Mouse (Mus musculus) kidney, adult 2 months (tissue): ENCODE measurements around the gene Cblc. TPM values are rescaled to one million over a fixed set of nuclear protein-coding genes. Genes with fewer than 3 reads are reported as not detected.

Source experiments
- DNase-seq: peaks from one replicate; pipeline ENCODE4 v3.0.0; 2021
- H3K27ac ChIP-seq: fragments of 200-500 bp; 2 replicates; pipeline ENCODE4 v1.5.1; 2012; ENCODE audit warnings: low read depth, low read length, control low read depth, inconsistent platforms; ENCODE audit not compliant: insufficient read depth
- H3K27me3 ChIP-seq: fragments of 200-500 bp; replicated peaks from 2 replicates; pipeline ENCODE4 v1.6.1; 2012; ENCODE audit warnings: mild to moderate bottlenecking, moderate library complexity, low read length, inconsistent platforms; ENCODE audit not compliant: control insufficient read depth, insufficient read depth
- H3K36me3 ChIP-seq: fragments of 200-500 bp; 2 replicates; pipeline ENCODE4 v1.6.1; 2012; ENCODE audit warnings: mild to moderate bottlenecking, moderate library complexity, low read length, inconsistent platforms; ENCODE audit not compliant: control insufficient read depth, insufficient read depth
- H3K4me1 ChIP-seq: fragments of 200-500 bp; 2 replicates; pipeline ENCODE4 v1.6.1; 2011; ENCODE audit warnings: low read length; ENCODE audit not compliant: control insufficient read depth, insufficient read depth
- H3K4me3 ChIP-seq: fragments of 200-500 bp; 2 replicates; pipeline ENCODE4 v1.5.1; 2011; ENCODE audit warnings: mild to moderate bottlenecking, low read depth, low read length, control low read depth; ENCODE audit not compliant: insufficient read depth
- CTCF ChIP-seq: fragments of 200-500 bp; conservative IDR thresholded peaks from 2 replicates; pipeline ENCODE4 v1.5.1; 2011; ENCODE audit warnings: low read depth, mild to moderate bottlenecking, control low read depth, low read length, moderate library complexity, mixed read lengths; ENCODE audit not compliant: insufficient read depth, insufficient read length
- POLR2A ChIP-seq: fragments of 200-500 bp; IDR thresholded peaks from one replicate; pipeline ENCODE4 v1.6.1; 2011; ENCODE audit warnings: low read depth, low read length, control low read depth
- WGBS: fragments of 180-500 bp; shearing (Covaris S2); methylation state at CpG from one replicate; pipeline ENCODE4 v1.1.7; 2018; 5-methylcytosine and 5-hydroxymethylcytosine counted together
- polyA plus RNA-seq: library from polyadenylated mRNA; depleted of rRNA; stranded (reverse); fragments of >200 nt; gene quantifications from 2 replicates; pipeline ENCODE4 v1.2.3, GENCODE M21; 2012

Cblc gene
- polyA plus RNA-seq, 1 experiment, result 24.4 TPM

GRCm38 (mm10) chr7:19823256-19824181, 26.9 kb upstream of the Cblc start:
- no peaks in the 10 kb centered on the region for H3K27me3 ChIP-seq

GRCm38 (mm10) chr7:19822604-19823058, 26.0 kb upstream of the Cblc start, which contains the start of gene Bcl3:
Gene Bcl3, minus strand, starts transcription at chr7:19822770.
- H3K4me3 ChIP-seq, result peak within 1 kb of the TSS; percentile 57
- H3K27ac ChIP-seq, result peak within 1 kb of the TSS; percentile 95
- no peaks in the 10 kb centered on the region for H3K27me3 ChIP-seq
- DNase-seq, result peak; percentile 85
- no peak for TF ChIP-seq CTCF
- TF ChIP-seq POLR2A, result no peak
- H3K36me3 ChIP-seq, result no peaks in the 10 kb centered on the region
- WGBS, result 3% methylated on average over 42 of the region's 42 CpGs
- H3K4me1 ChIP-seq, result peaks cover 18% of the 10 kb centered on the region

More at GRCm38 (mm10) chr7:19823256-19824181, 26.9 kb upstream of the Cblc start:
- H3K4me1 ChIP-seq, result peaks cover 18% of the 10 kb centered on the region
- no peak overlapping the region for H3K4me3 ChIP-seq
- H3K27ac ChIP-seq, result peak overlapping the region; percentile 95
- no peak for TF ChIP-seq CTCF
- no peak for TF ChIP-seq POLR2A
- peak; percentile 59 for DNase-seq
- WGBS, result 33% methylated on average over 16 of the region's 16 CpGs
- H3K36me3 ChIP-seq, result no peaks in the 10 kb centered on the region

- peaks cover 20% of the 10 kb centered on the region for H3K4me1 ChIP-seq
- H3K27me3 ChIP-seq, result no peaks in the 10 kb centered on the region
- TF ChIP-seq POLR2A (no peak), CTCF (no peak)
- H3K4me3 ChIP-seq, result peak overlapping the region; percentile 57
- peak; percentile 43 for DNase-seq
- H3K27ac ChIP-seq, result peak overlapping the region; percentile 30; the same call in 1 of the 2 replicates
- no peaks in the 10 kb centered on the region for H3K36me3 ChIP-seq
- 7% methylated on average over 20 of the region's 20 CpGs for WGBS
These were observed 25.6 kb upstream of the Cblc start for GRCm38 (mm10) chr7:19822193-19822592.

GRCm38 (mm10) chr7:19821633-19822032, 25.0 kb upstream of the Cblc start:
- Histone ChIP-seq H3K4me3 (0 out of 2 replicates have a peak overlapping the region, but pooled peaks have one; percentile 57), H3K27me3 (no peaks in the 10 kb centered on the region), H3K27ac (no peak overlapping the region), H3K36me3 (no peaks in the 10 kb centered on the region), H3K4me1 (peaks cover 24% of the 10 kb centered on the region)
- WGBS, result 90% methylated on average over 7 of the region's 7 CpGs
- DNase-seq, result no peak
- TF ChIP-seq POLR2A (no peak), CTCF (no peak)

GRCm38 (mm10) chr7:19820347-19821048, 23.9 kb upstream of the Cblc start:
- H3K27me3 ChIP-seq, result no peaks in the 10 kb centered on the region
- H3K4me1 ChIP-seq, result peaks cover 31% of the 10 kb centered on the region
- no peak overlapping the region for H3K27ac ChIP-seq
- TF ChIP-seq POLR2A (no peak), CTCF (peak; percentile 30; the same call in 1 of the 2 replicates)
- no peaks in the 10 kb centered on the region for H3K36me3 ChIP-seq
- WGBS, result 88% methylated on average over 3 of the region's 3 CpGs
- H3K4me3 ChIP-seq, result no peak overlapping the region
- no peak for DNase-seq

- DNase-seq, result no peak
- 94% methylated on average over 7 of the region's 7 CpGs for WGBS
- Histone ChIP-seq H3K4me3 (no peak overlapping the region), H3K4me1 (peaks cover 25% of the 10 kb centered on the region), H3K36me3 (no peaks in the 10 kb centered on the region), H3K27ac (no peak overlapping the region), H3K27me3 (no peaks in the 10 kb centered on the region)
- no peak for TF ChIP-seq POLR2A
- TF ChIP-seq CTCF, result no peak
These were observed 22.3 kb upstream of the Cblc start for GRCm38 (mm10) chr7:19818875-19819274.
